Mouse (Mus musculus) midbrain, embryonic 12.5 days (tissue): ENCODE measurements around the gene Lap3. TPM values are rescaled to one million over a fixed set of nuclear protein-coding genes. Genes with fewer than 3 reads are reported as not detected.

Source experiments
- ATAC-seq: fragments of 200-750 bp; cut with Nextera tagmentation; 2 replicates; pipeline ENCODE4 v1.8.0; 2017; ENCODE audit warnings: low read depth, moderate TSS enrichment, moderate library complexity; ENCODE audit not compliant: low FRiP score
- H3K27ac ChIP-seq: fragments of 300-500 bp; sonication (generic); replicated peaks from 2 replicates; pipeline ENCODE4 v1.5.1; 2016; ENCODE audit warnings: mild to moderate bottlenecking
- H3K27me3 ChIP-seq: fragments of 300-500 bp; sonication (generic); 2 replicates; pipeline ENCODE4 v1.6.1; 2016; ENCODE audit warnings: mild to moderate bottlenecking
- H3K36me3 ChIP-seq: fragments of 300-500 bp; sonication (generic); 2 replicates; pipeline ENCODE4 v1.6.1; 2016
- H3K4me1 ChIP-seq: fragments of 300-500 bp; sonication (generic); 2 replicates; pipeline ENCODE4 v1.6.1; 2016
- H3K4me2 ChIP-seq: fragments of 300-500 bp; sonication (generic); replicated peaks from 2 replicates; pipeline ENCODE4 v1.6.1; 2016; ENCODE audit warnings: mild to moderate bottlenecking, moderate library complexity
- H3K4me3 ChIP-seq: fragments of 300-500 bp; sonication (generic); 2 replicates; pipeline ENCODE4 v1.5.1; 2016; ENCODE audit warnings: mild to moderate bottlenecking
- H3K9ac ChIP-seq: fragments of 300-500 bp; sonication (generic); replicated peaks from 2 replicates; pipeline ENCODE4 v1.6.1; 2016; ENCODE audit warnings: mild to moderate bottlenecking, moderate library complexity
- H3K9me3 ChIP-seq: fragments of 300-500 bp; sonication (generic); 2 replicates; pipeline ENCODE4 v1.6.1; 2016; ENCODE audit warnings: mild to moderate bottlenecking
- WGBS: fragments of 180-500 bp; shearing (Covaris S2); methylation state at CpG from one replicate; pipeline ENCODE4 v1.1.7; 2016; 5-methylcytosine and 5-hydroxymethylcytosine counted together
- polyA plus RNA-seq: library from polyadenylated mRNA; unstranded; fragments of >200 nt; fragmentation: Nextera tagmentation; extraction: Ambion mirVana; gene quantifications from 2 replicates; pipeline ENCODE4 v1.2.1, GENCODE M21; 2016

Gene Lap3
- polyA plus RNA-seq, 1 experiment from 2014 or later, result 64.2 TPM

GRCm38 (mm10) chr5:45529696-45530095 is 36.5 kb downstream of the Lap3 start:
- Histone ChIP-seq H3K36me3 (peaks cover 63% of the 10 kb centered on the region), H3K4me1 (0 out of 2 replicates have a peak, but pooled peaks cover 3% of the 10 kb centered on the region)
- WGBS, result 91% methylated on average over 3 of the region's 3 CpGs

GRCm38 (mm10) chr5:45534319-45535098 is 41.3 kb downstream of the Lap3 start:
- Histone ChIP-seq H3K4me2 (peak overlapping the region; percentile 22), H3K9me3 (no peaks in the 10 kb centered on the region), H3K27ac (no peak overlapping the region), H3K4me3 (no peak overlapping the region), H3K4me1 (0 out of 2 replicates have a peak, but pooled peaks cover 3% of the 10 kb centered on the region), H3K36me3 (peaks cover 16% of the 10 kb centered on the region), H3K27me3 (no peaks in the 10 kb centered on the region), H3K9ac (no peak overlapping the region)
- WGBS, result 6% methylated on average over 15 of the region's 17 CpGs
- ATAC-seq, result peak; percentile 81

More at GRCm38 (mm10) chr5:45529696-45530095, 36.5 kb downstream of the Lap3 start:
- no peak for ATAC-seq
- no peak overlapping the region for H3K4me2 ChIP-seq
- no peaks in the 10 kb centered on the region for H3K27me3 ChIP-seq
- H3K9ac ChIP-seq, result no peak overlapping the region
- no peak overlapping the region for H3K4me3 ChIP-seq
- H3K9me3 ChIP-seq, result no peaks in the 10 kb centered on the region
- no peak overlapping the region for H3K27ac ChIP-seq

GRCm38 (mm10) chr5:45535177-45535576 is 42.0 kb downstream of the Lap3 start:
- H3K36me3 ChIP-seq, result peaks cover 11% of the 10 kb centered on the region
- H3K4me3 ChIP-seq, result no peak overlapping the region
- 0 out of 2 replicates have a peak, but pooled peaks cover 3% of the 10 kb centered on the region for H3K4me1 ChIP-seq
- ATAC-seq, result no peak
- WGBS, result 72% methylated on average over 4 of the region's 4 CpGs
- H3K27me3 ChIP-seq, result no peaks in the 10 kb centered on the region
- no peak overlapping the region for H3K27ac ChIP-seq
- H3K9ac ChIP-seq, result no peak overlapping the region
- H3K4me2 ChIP-seq, result no peak overlapping the region
- H3K9me3 ChIP-seq, result no peaks in the 10 kb centered on the region

- H3K4me1 ChIP-seq, result no peaks in the 10 kb centered on the region
- H3K27ac ChIP-seq, result no peak overlapping the region
- no peak overlapping the region for H3K4me2 ChIP-seq
- WGBS, result 54% methylated on average over 10 of the region's 10 CpGs
- no peaks in the 10 kb centered on the region for H3K9me3 ChIP-seq
- ATAC-seq, result no peak
- H3K36me3 ChIP-seq, result no peaks in the 10 kb centered on the region
- no peak overlapping the region for H3K4me3 ChIP-seq
- no peak overlapping the region for H3K9ac ChIP-seq
- H3K27me3 ChIP-seq, result no peaks in the 10 kb centered on the region
These were observed 46.3 kb downstream of the Lap3 start for GRCm38 (mm10) chr5:45539502-45539901.

GRCm38 (mm10) chr5:45543374-45543773 is 50.2 kb downstream of the Lap3 start:
- H3K27me3 ChIP-seq, result no peaks in the 10 kb centered on the region
- H3K9ac ChIP-seq, result no peak overlapping the region
- no peak overlapping the region for H3K4me3 ChIP-seq
- no peaks in the 10 kb centered on the region for H3K4me1 ChIP-seq
- no peaks in the 10 kb centered on the region for H3K36me3 ChIP-seq
- ATAC-seq, result no peak
- H3K9me3 ChIP-seq, result no peaks in the 10 kb centered on the region
- H3K4me2 ChIP-seq, result no peak overlapping the region
- H3K27ac ChIP-seq, result no peak overlapping the region
- WGBS, result 74% methylated on average over 5 of the region's 5 CpGs

GRCm38 (mm10) chr5:45549586-45549985 is 56.4 kb downstream of the Lap3 start:
- Histone ChIP-seq H3K36me3 (no peaks in the 10 kb centered on the region), H3K4me2 (no peak overlapping the region), H3K27ac (no peak overlapping the region), H3K4me3 (no peak overlapping the region), H3K9me3 (no peaks in the 10 kb centered on the region), H3K27me3 (no peaks in the 10 kb centered on the region), H3K9ac (no peak overlapping the region), H3K4me1 (no peaks in the 10 kb centered on the region)
- no peak for ATAC-seq
- WGBS, result 89% methylated on average over 1 of the region's 1 CpGs

Other genes with a start within 250 kb of the Lap3 start
- gene Qdpr, start 43.1 kb upstream of the Lap3 start, polyA plus RNA-seq, result 106 and 111 TPM in 2 replicates
- gene Clrn2, start 39.6 kb upstream of the Lap3 start, polyA plus RNA-seq, result 0.32 TPM in 1 of 2 replicates, not detected in the other
- gene Med28, start 26.9 kb downstream of the Lap3 start, polyA plus RNA-seq, result 277 and 287 TPM in 2 replicates
- gene Fam184b, start 146.2 kb downstream of the Lap3 start, polyA plus RNA-seq, result 0.65 and 1.0 TPM in 2 replicates
- gene Ncapg, start 176.5 kb downstream of the Lap3 start, polyA plus RNA-seq, result 57.5 and 60.3 TPM in 2 replicates